In the genomic region with DNA sequence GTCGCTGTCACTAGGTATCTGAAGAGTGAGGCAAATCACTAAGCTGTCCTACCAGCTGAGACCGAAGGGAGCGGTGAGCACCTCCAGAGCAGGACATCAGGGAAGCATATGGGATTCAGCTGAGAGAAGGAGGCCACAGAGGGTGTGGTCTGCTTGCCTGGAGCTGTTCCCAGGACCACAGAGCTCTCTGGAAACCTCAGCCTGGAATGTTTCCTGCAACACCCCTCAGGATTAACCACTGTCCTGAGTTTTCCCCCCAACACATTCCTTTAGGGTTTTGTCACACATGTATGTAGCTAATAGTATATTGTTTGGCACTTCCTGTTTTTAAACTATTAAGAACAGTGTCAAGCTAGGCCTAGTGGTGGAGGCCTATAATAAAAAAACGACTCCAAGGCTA, we compare ENCODE assay signal across 18 mouse cellular contexts.
DNase-seq lines count a peak whose midpoint lies in the region; ATAC-seq and TF ChIP-seq lines count a peak whose summit lies in the region.
"Had no signal": no experiment of that assay in that cellular context is flagged by ENCODE, and none has a peak within 500 bp of the region (broad histone marks: within the 10 kb centered on the region; RNA-seq: fewer than 3 reads in every experiment).

No protein-coding gene starts in this region.

- H3K27ac ChIP-seq in heart, embryonic 16.5 days (ENCODE audit: low read length), result no peak overlapping the region; the same call in 1 of the 2 replicates
- H3K27ac ChIP-seq in lung, embryonic 14.5 days (ENCODE audit: low read depth), result no peak overlapping the region
- peak overlapping the region; percentile 60; the same call in 1 of the 2 replicates for H3K27ac ChIP-seq in brown adipose tissue, adult 24 weeks (replicated peaks; ENCODE audit: low read depth, low read length)
- no peak overlapping the region for H3K27ac ChIP-seq in stomach, embryonic 16.5 days (ENCODE audit: low read length)
- H3K27ac ChIP-seq: embryonic facial prominence, embryonic 13.5 days; liver, embryonic 15.5 days; stomach, embryonic 15.5 days had no signal

- no peaks in the 10 kb centered on the region for H3K36me3 ChIP-seq in heart, embryonic 16.5 days (ENCODE audit: control insufficient read depth, insufficient read depth)
- no peaks in the 10 kb centered on the region for H3K36me3 ChIP-seq in lung, embryonic 14.5 days (ENCODE audit: insufficient read depth)
- H3K36me3 ChIP-seq in stomach, embryonic 16.5 days (ENCODE audit: control insufficient read depth, insufficient read depth, low read length), result no peaks in the 10 kb centered on the region
- H3K36me3 ChIP-seq: embryonic facial prominence, embryonic 13.5 days; liver, embryonic 15.5 days; stomach, embryonic 15.5 days had no signal

- intact Hi-C loops in heart, postnatal 25 days (cut with DNase I), result no loop called here

- H3K9ac ChIP-seq in heart, embryonic 16.5 days (ENCODE audit: low read length), result no peak overlapping the region
- H3K9ac ChIP-seq in lung, embryonic 14.5 days, result no peak overlapping the region
- H3K9ac ChIP-seq in stomach, embryonic 16.5 days (ENCODE audit: low read length), result no peak overlapping the region
- H3K9ac ChIP-seq: embryonic facial prominence, embryonic 13.5 days; liver, embryonic 15.5 days; stomach, embryonic 15.5 days had no signal

- TF ChIP-seq CTCF in lung, embryonic 14.5 days (IDR thresholded peaks at IDR 0.05; ENCODE audit: low read depth), result no peak

- no peak for DNase-seq in heart, postnatal 25 days (ENCODE audit: low spot score)
- peak; percentile 65 for DNase-seq in lung, embryonic 14.5 days
- DNase-seq in lung, postnatal 25 days (ENCODE audit: low spot score), result no peak
- DNase-seq in frontal cortex, postnatal 14 days (ENCODE audit: low spot score in 2 of 2), result no peak
- DNase-seq in liver, result no peak
- DNase-seq: adrenal gland, adult 8-10 months; B cell, adult 2 months; cerebellum, adult 18-20 months; kidney, postnatal 4 days; layer of hippocampus, postnatal 36 days; thymus, postnatal 14 days had no signal

- no peaks in the 10 kb centered on the region for H3K27me3 ChIP-seq in heart, embryonic 16.5 days (ENCODE audit: control insufficient read depth, insufficient read depth, low read length)
- H3K27me3 ChIP-seq in lung, embryonic 14.5 days (ENCODE audit: insufficient read depth, low read length), result no peaks in the 10 kb centered on the region
- H3K27me3 ChIP-seq in stomach, embryonic 16.5 days (ENCODE audit: control insufficient read depth, insufficient read depth, low read length), result no peaks in the 10 kb centered on the region
- H3K27me3 ChIP-seq: embryonic facial prominence, embryonic 13.5 days; liver, embryonic 15.5 days; stomach, embryonic 15.5 days had no signal

- H3K4me3 ChIP-seq in heart, embryonic 16.5 days (ENCODE audit: low read length), result no peak overlapping the region
- H3K4me3 ChIP-seq in lung, embryonic 14.5 days (ENCODE audit: low read depth, low read length), result no peak overlapping the region
- H3K4me3 ChIP-seq in brown adipose tissue, adult 24 weeks (ENCODE audit: insufficient read depth, low read depth, low read length), result no peak overlapping the region
- H3K4me3 ChIP-seq in stomach, embryonic 16.5 days (replicated peaks; ENCODE audit: low read length), result no peak overlapping the region
- H3K4me3 ChIP-seq: embryonic facial prominence, embryonic 13.5 days; liver, embryonic 15.5 days; stomach, embryonic 15.5 days had no signal

- WGBS in heart, embryonic 16.5 days, result 50% methylated on average over 4 of the region's 4 CpGs
- WGBS in lung, embryonic 14.5 days, result 50% methylated on average over 4 of the region's 4 CpGs
- WGBS in stomach, embryonic 16.5 days, result 66% methylated on average over 4 of the region's 4 CpGs

- ATAC-seq in heart, embryonic 16.5 days (replicated peaks; ENCODE audit: extremely low read depth, insufficient read depth, low FRiP score), result peak; percentile 89
- ATAC-seq in lung, embryonic 14.5 days (ENCODE audit: insufficient read depth), result peak; percentile 68
- peak; percentile 74 for ATAC-seq in stomach, embryonic 16.5 days (ENCODE audit: insufficient read depth, low FRiP score)
- ATAC-seq: forebrain, embryonic 14.5 days had no signal

- no peak overlapping the region for H3K4me2 ChIP-seq in heart, embryonic 16.5 days (ENCODE audit: low read depth, low read length)
- no peak overlapping the region for H3K4me2 ChIP-seq in lung, embryonic 14.5 days
- no peak overlapping the region for H3K4me2 ChIP-seq in stomach, embryonic 16.5 days (ENCODE audit: low read depth, low read length)
- H3K4me2 ChIP-seq: embryonic facial prominence, embryonic 13.5 days; liver, embryonic 15.5 days; stomach, embryonic 15.5 days had no signal

- H3K4me1 ChIP-seq in heart, embryonic 16.5 days (ENCODE audit: control insufficient read depth, insufficient read depth, low read length), result no peaks in the 10 kb centered on the region
- no peaks in the 10 kb centered on the region for H3K4me1 ChIP-seq in lung, embryonic 14.5 days (ENCODE audit: insufficient read depth)
- H3K4me1 ChIP-seq in brown adipose tissue, adult 24 weeks (ENCODE audit: control insufficient read depth, insufficient read depth, insufficient read length, low read length), result no peaks in the 10 kb centered on the region
- peaks cover 3% of the 10 kb centered on the region; the same call in 1 of the 2 replicates for H3K4me1 ChIP-seq in stomach, embryonic 16.5 days (ENCODE audit: control insufficient read depth, insufficient read depth, low read length)
- H3K4me1 ChIP-seq: liver, embryonic 15.5 days; stomach, embryonic 15.5 days had no signal

- no peaks in the 10 kb centered on the region for H3K9me3 ChIP-seq in heart, embryonic 16.5 days (replicated peaks; ENCODE audit: control insufficient read depth, low read length)
- H3K9me3 ChIP-seq in lung, embryonic 14.5 days (ENCODE audit: low read depth, low read length), result no peaks in the 10 kb centered on the region
- no peaks in the 10 kb centered on the region for H3K9me3 ChIP-seq in stomach, embryonic 16.5 days (replicated peaks; ENCODE audit: control insufficient read depth, low read length)
- H3K9me3 ChIP-seq: embryonic facial prominence, embryonic 13.5 days; liver, embryonic 15.5 days; stomach, embryonic 15.5 days had no signal
